In the genomic region with DNA sequence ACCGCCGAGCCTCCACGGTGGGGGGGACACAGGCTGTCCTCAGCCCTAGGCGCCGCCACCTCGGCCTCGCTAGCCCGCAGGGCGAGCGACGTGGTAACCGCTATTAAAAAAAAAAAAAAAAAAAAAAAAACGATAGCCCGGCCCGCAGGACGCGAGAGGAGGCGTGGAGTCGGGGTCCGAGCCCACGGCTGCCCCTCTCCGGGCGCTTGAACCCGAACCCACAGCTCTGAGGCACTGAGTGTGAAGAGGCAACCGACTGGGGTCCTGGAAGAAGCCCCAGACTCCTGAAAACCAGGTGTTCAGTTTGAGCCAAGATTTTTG, we compare ENCODE assay signal across 8 mouse cellular contexts. TPM values are rescaled to one million over a fixed set of nuclear protein-coding genes. Genes with fewer than 3 reads are reported as not detected.
A peak's percentile ranks its signal among the peaks of the same experiment; 100 is the strongest.
DNase-seq lines count a peak whose midpoint lies in the region; ATAC-seq and TF ChIP-seq lines count a peak whose summit lies in the region.

No protein-coding gene starts in this region.

- peak overlapping the region; percentile 95 for H3K9ac ChIP-seq in liver, adult 2 months (ENCODE audit: low read depth, low read length)
- H3K9ac ChIP-seq in embryonic facial prominence, embryonic 14.5 days (ENCODE audit: low read depth, low read length), result peak overlapping the region; percentile 88
- peak overlapping the region; percentile 94 for H3K9ac ChIP-seq in intestine, embryonic 16.5 days (ENCODE audit: low read depth, low read length)
- H3K9ac ChIP-seq in neural tube, embryonic 14.5 days (replicated peaks; ENCODE audit: low read depth, low read length), result peak overlapping the region; percentile 76

- no peaks in the 10 kb centered on the region for H3K27me3 ChIP-seq in liver, adult 2 months (ENCODE audit: control insufficient read depth, insufficient read depth, low read length)
- no peaks in the 10 kb centered on the region for H3K27me3 ChIP-seq in embryonic facial prominence, embryonic 14.5 days (replicated peaks; ENCODE audit: control insufficient read depth, insufficient read depth, low read length)
- no peaks in the 10 kb centered on the region for H3K27me3 ChIP-seq in intestine, embryonic 16.5 days (replicated peaks; ENCODE audit: control insufficient read depth, insufficient read depth, low read length)
- no peaks in the 10 kb centered on the region for H3K27me3 ChIP-seq in neural tube, embryonic 14.5 days (ENCODE audit: control insufficient read depth, insufficient read depth, low read length)

- no peak for TF ChIP-seq CTCF in liver, adult 2 months (IDR thresholded peaks at IDR 0.05; ENCODE audit: low read depth, low read length)

- H3K27ac ChIP-seq in liver, adult 2 months (replicated peaks; ENCODE audit: insufficient read depth, low read depth, low read length), result peak overlapping the region; percentile 68
- peak overlapping the region; percentile 77; the same call in 1 of the 2 replicates for H3K27ac ChIP-seq in embryonic facial prominence, embryonic 14.5 days (replicated peaks; ENCODE audit: low read depth, low read length)
- peak overlapping the region; percentile 93 for H3K27ac ChIP-seq in intestine, embryonic 16.5 days (ENCODE audit: low read length)
- H3K27ac ChIP-seq in neural tube, embryonic 14.5 days (ENCODE audit: low read depth, low read length), result peak overlapping the region; percentile 84

- WGBS in liver, adult 2 months, result under 1% methylated on average over 24 of the region's 25 CpGs
- WGBS in embryonic facial prominence, embryonic 14.5 days, result under 1% methylated on average over 21 of the region's 25 CpGs
- WGBS in intestine, embryonic 16.5 days, result 0% methylated on average over 24 of the region's 25 CpGs
- under 1% methylated on average over 22 of the region's 25 CpGs for WGBS in neural tube, embryonic 14.5 days

- H3K9me3 ChIP-seq in embryonic facial prominence, embryonic 14.5 days (ENCODE audit: control insufficient read depth, low read length), result no peaks in the 10 kb centered on the region
- no peaks in the 10 kb centered on the region for H3K9me3 ChIP-seq in intestine, embryonic 16.5 days (ENCODE audit: control insufficient read depth, low read length)
- no peaks in the 10 kb centered on the region for H3K9me3 ChIP-seq in neural tube, embryonic 14.5 days (ENCODE audit: control insufficient read depth, low read length)

- H3K79me2 ChIP-seq in liver, adult 2 months (ENCODE audit: control insufficient read depth, insufficient read depth, low read length), result peaks cover 5% of the 10 kb centered on the region; the same call in 1 of the 2 replicates

- peak overlapping the region; percentile 88 for H3K4me3 ChIP-seq in liver, adult 2 months (ENCODE audit: insufficient read depth, low read depth, low read length)
- H3K4me3 ChIP-seq in embryonic facial prominence, embryonic 14.5 days (ENCODE audit: low read depth, low read length), result peak overlapping the region; percentile 80
- peak overlapping the region; percentile 83 for H3K4me3 ChIP-seq in intestine, embryonic 16.5 days (ENCODE audit: low read length)
- H3K4me3 ChIP-seq in neural tube, embryonic 14.5 days (ENCODE audit: low read depth, low read length), result peak overlapping the region; percentile 70

- peak overlapping the region; percentile 86 for H3K4me2 ChIP-seq in embryonic facial prominence, embryonic 14.5 days (ENCODE audit: low read depth, low read length)
- peak overlapping the region; percentile 59 for H3K4me2 ChIP-seq in intestine, embryonic 16.5 days (ENCODE audit: low read depth, low read length)
- H3K4me2 ChIP-seq in neural tube, embryonic 14.5 days (ENCODE audit: low read depth, low read length), result peak overlapping the region; percentile 78

- H3K36me3 ChIP-seq in liver, adult 2 months (ENCODE audit: control insufficient read depth, insufficient read depth, low read length), result no peaks in the 10 kb centered on the region
- H3K36me3 ChIP-seq in embryonic facial prominence, embryonic 14.5 days (ENCODE audit: control insufficient read depth, insufficient read depth, low read length), result no peaks in the 10 kb centered on the region
- no peaks in the 10 kb centered on the region for H3K36me3 ChIP-seq in intestine, embryonic 16.5 days (ENCODE audit: control insufficient read depth, insufficient read depth, low read length)
- H3K36me3 ChIP-seq in neural tube, embryonic 14.5 days (ENCODE audit: control insufficient read depth, insufficient read depth, low read length), result no peaks in the 10 kb centered on the region

- no peak for TF ChIP-seq POLR2A in liver, adult 2 months (IDR thresholded peaks at IDR 0.05; ENCODE audit: extremely low read depth, insufficient read depth, low read length)

- peaks cover 6% of the 10 kb centered on the region; the same call in 1 of the 2 replicates for H3K4me1 ChIP-seq in liver, adult 2 months (ENCODE audit: control insufficient read depth, insufficient read depth, low read length)
- H3K4me1 ChIP-seq in embryonic facial prominence, embryonic 14.5 days (ENCODE audit: control insufficient read depth, insufficient read depth, low read length), result peaks cover 12% of the 10 kb centered on the region; the same call in 1 of the 2 replicates
- H3K4me1 ChIP-seq in intestine, embryonic 16.5 days (ENCODE audit: control insufficient read depth, insufficient read depth, low read length), result peaks cover 7% of the 10 kb centered on the region
- H3K4me1 ChIP-seq in neural tube, embryonic 14.5 days (ENCODE audit: control insufficient read depth, insufficient read depth, low read length), result peaks cover 15% of the 10 kb centered on the region

- no peak for ATAC-seq in embryonic facial prominence, embryonic 14.5 days (ENCODE audit: low read depth)
- ATAC-seq in intestine, embryonic 16.5 days, result no peak
- ATAC-seq in neural tube, embryonic 14.5 days (ENCODE audit: low read depth), result no peak; the same call in 1 of the 2 replicates
- no peak for ATAC-seq in megakaryocyte progenitor cell, adult 5-6 weeks (replicated peaks; ENCODE audit: poor library complexity)

- no peak for DNase-seq in liver, adult 2 months (ENCODE audit: extremely low read depth, low read depth, low spot score)
- no peak for DNase-seq in liver
- DNase-seq in embryonic facial prominence, embryonic 14.5 days (ENCODE audit: low spot score), result no peak
- no peak for DNase-seq in spleen, postnatal 14 days (ENCODE audit: low spot score in 2 of 2)
- DNase-seq in frontal cortex, adult 2 months (ENCODE audit: extremely low spot score in 1 of 2, low spot score in 1 of 2), result no peak

RNA-seq across cellular contexts. Expression of a gene that starts 11.9 kb away (rescaled TPM):
- 10.7 and 11.7 TPM in 2 replicates for total RNA-seq in liver, adult 2 months (2014; rRNA removed)
- 2.6 and 3.0 TPM in 2 replicates for polyA plus RNA-seq in liver, adult 2 months (2012; rRNA removed)
- polyA plus RNA-seq in embryonic facial prominence, embryonic 14.5 days (2014; fragmentation: Nextera tagmentation; extraction: Ambion mirVana), result 9.6 and 9.8 TPM in 2 replicates
- polyA plus RNA-seq in intestine, embryonic 16.5 days (2015; fragmentation: Nextera tagmentation; extraction: Ambion mirVana), result 5.9 and 7.6 TPM in 2 replicates
- polyA plus RNA-seq in neural tube, embryonic 14.5 days (2014; fragmentation: Nextera tagmentation; extraction: Ambion mirVana), result 15.6 and 17.4 TPM in 2 replicates
- total RNA-seq in megakaryocyte progenitor cell, adult 5-6 weeks (2015), result 11.7 and 11.9 TPM in 2 replicates
- total RNA-seq in megakaryocyte progenitor cell, adult 5-6 weeks (2017), result 8.9 and 9.7 TPM in 2 replicates
- polyA plus RNA-seq in frontal cortex, adult 2 months (2012; rRNA removed), result 26.9 and 30.1 TPM in 2 replicates

RNA-seq across cellular contexts. Expression of a gene that starts 12.3 kb away (rescaled TPM):
- total RNA-seq in liver, adult 2 months (2014; rRNA removed), result 8.7 and 10.1 TPM in 2 replicates
- 3.0 and 3.4 TPM in 2 replicates for polyA plus RNA-seq in liver, adult 2 months (2012; rRNA removed)
- 22.9 and 26.0 TPM in 2 replicates for polyA plus RNA-seq in embryonic facial prominence, embryonic 14.5 days (2014; fragmentation: Nextera tagmentation; extraction: Ambion mirVana)
- polyA plus RNA-seq in intestine, embryonic 16.5 days (2015; fragmentation: Nextera tagmentation; extraction: Ambion mirVana), result 15.0 and 17.1 TPM in 2 replicates
- polyA plus RNA-seq in neural tube, embryonic 14.5 days (2014; fragmentation: Nextera tagmentation; extraction: Ambion mirVana), result 23.9 and 28.8 TPM in 2 replicates
- 31.3 and 31.7 TPM in 2 replicates for total RNA-seq in megakaryocyte progenitor cell, adult 5-6 weeks (2015)
- total RNA-seq in megakaryocyte progenitor cell, adult 5-6 weeks (2017), result 23.7 and 27.8 TPM in 2 replicates
- 14.8 and 16.8 TPM in 2 replicates for polyA plus RNA-seq in frontal cortex, adult 2 months (2012; rRNA removed)

RNA-seq across cellular contexts. Expression of a gene that starts 47.3 kb away (rescaled TPM):
- 13.4 TPM in 2 replicates for total RNA-seq in liver, adult 2 months (2014; rRNA removed)
- polyA plus RNA-seq in liver, adult 2 months (2012; rRNA removed), result 5.0 and 7.4 TPM in 2 replicates
- 580 and 582 TPM in 2 replicates for polyA plus RNA-seq in embryonic facial prominence, embryonic 14.5 days (2014; fragmentation: Nextera tagmentation; extraction: Ambion mirVana)
- 360 and 397 TPM in 2 replicates for polyA plus RNA-seq in intestine, embryonic 16.5 days (2015; fragmentation: Nextera tagmentation; extraction: Ambion mirVana)
- 996 and 1,036 TPM in 2 replicates for polyA plus RNA-seq in neural tube, embryonic 14.5 days (2014; fragmentation: Nextera tagmentation; extraction: Ambion mirVana)
- 87.5 and 94.7 TPM in 2 replicates for total RNA-seq in megakaryocyte progenitor cell, adult 5-6 weeks (2015)
- total RNA-seq in megakaryocyte progenitor cell, adult 5-6 weeks (2017), result 157 and 166 TPM in 2 replicates
- 634 and 635 TPM in 2 replicates for polyA plus RNA-seq in frontal cortex, adult 2 months (2012; rRNA removed)

Comparison
In these comparisons a context has a peak if more than half of its experiments do, and no peak if none do; other contexts are left out.
1. RNA of a gene that starts 47.3 kb away (polyA plus RNA-seq): 996 to 1,036 TPM in neural tube, embryonic 14.5 days, 634 to 635 TPM in frontal cortex, adult 2 months, 580 to 582 TPM in embryonic facial prominence, embryonic 14.5 days and 360 to 397 TPM in intestine, embryonic 16.5 days; 5.0 to 7.4 TPM in liver, adult 2 months; every median in the first group is over 10 times any median in the second.
2. Peak in every context shown above with its lines, with median percentiles within 50 percentile points of each other: H3K27ac ChIP-seq, H3K4me3 ChIP-seq, H3K9ac ChIP-seq and H3K4me2 ChIP-seq.